Mouse (Mus musculus): ENCODE measurements around the gene Nkd2.

The Nkd2 gene

DNA sequence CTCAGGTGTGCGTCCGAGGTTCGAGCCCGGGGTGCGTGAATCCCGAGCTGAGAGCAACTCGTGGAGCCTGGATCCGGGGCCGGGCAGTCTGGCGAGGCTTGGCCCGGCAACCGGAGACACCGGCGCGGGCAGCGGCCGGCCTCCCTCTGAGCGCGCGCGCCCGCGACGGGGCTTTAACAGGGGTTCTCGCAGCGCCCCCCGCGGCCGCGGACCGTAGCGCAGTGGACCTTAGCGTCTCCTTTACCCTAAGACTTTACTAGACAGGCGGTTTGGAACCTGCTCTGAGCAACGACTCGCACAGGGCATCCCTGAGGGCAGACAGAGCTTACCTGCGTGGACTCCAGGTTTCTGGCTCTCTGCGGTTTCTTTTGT is at the start of gene Nkd2:
Gene Nkd2, minus strand, starts transcription at position 167 of the 372 bp plus-strand sequence.
- CTCF ChIA-PET, result no interaction called here

DNA sequence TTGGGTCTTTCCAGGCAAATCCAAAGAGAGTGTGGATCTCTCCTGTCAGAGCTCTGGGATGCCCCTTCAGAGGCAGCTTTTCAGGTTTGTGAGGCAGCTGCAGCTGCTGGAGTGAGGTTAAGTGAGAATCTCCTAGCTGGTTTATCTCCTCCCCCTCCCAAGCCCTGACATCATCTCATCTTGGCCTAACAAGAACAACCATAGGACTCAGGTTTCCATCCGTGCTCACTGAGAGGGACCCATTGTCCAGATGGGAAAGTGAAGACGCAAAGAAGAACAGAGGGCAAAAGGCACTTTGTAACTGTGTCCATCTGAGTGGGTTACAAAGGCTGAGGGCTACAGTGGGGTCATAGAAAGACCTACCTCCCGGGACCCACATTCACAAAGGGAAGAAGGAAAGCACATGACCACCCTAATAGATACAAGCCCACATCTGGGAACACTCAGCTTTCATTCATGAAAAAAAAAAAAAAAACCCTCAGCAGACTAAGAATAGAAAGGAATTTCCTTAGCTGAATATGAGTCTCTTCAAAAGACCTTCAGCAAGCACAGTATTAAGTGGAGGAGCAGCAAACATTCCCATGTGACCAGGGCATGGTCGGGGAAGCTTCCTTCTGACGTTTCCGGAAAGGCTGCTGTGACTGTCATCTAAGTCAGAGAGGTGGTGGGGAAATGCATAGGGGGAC is 45.2 kb upstream of the Nkd2 start:
- CTCF ChIA-PET, result no interaction called here

DNA sequence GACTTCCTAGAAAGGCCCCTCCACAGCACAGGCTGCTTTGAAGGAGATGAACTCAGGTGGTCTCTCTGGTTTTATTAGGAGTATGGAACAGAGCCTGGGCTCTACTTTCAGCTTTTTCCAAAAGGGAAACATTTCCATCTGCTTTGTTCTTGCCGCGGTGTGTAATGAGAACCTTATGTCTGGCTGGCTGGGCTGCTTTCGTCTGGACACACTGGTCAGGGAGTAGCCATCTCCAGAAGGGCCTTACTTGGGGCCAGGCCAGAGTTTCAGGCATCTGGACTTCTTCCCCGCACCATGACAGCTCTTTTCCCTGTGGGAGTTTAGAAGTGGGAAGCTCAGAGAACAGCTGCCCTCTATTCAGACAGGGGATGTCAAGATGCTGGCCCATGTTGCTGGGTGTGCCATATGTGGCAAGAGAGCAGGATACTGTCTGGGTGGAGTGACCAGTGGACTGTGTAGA is 40.0 kb upstream of the Nkd2 start:
- CTCF ChIA-PET, result no interaction called here

DNA sequence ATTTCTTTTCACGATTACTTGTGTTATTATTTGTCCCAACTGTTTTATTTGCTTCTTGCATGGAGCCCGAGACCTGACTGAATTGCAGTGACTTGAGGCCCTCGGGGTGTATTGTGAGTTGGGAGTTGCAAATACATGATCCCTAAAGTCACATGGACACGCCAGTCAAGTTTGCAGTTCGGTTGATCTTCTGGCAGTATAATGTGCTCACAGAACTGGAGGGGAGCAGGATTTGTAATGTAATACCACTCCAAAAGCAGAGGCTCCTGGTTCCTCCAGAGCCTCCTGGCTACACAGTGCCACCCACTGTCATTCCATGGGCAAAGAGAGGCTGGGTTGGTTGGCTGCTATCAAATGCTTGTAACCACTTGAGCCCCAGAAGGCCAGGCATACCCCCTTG is 39.2 kb upstream of the Nkd2 start:
- CTCF ChIA-PET, result no interaction called here

DNA sequence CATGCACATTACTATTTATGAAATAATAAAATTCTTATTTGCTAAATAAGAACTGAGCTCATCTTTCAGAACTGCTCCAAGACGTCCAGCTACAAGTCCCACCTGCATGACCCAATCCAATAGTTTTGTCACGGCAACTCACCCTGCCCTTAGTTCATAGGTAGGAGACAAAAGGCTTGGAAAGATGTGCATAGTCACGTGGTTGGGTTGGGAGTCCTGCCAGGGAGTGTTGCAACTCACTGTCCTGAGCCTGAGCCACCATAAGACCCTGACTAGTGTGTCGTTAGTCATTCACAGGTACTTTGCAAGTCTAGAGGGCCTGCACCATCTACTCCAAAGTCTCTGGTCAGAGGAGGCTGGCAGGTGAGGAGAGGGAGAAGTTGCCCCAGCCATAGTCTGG is 38.6 kb upstream of the Nkd2 start:
- CTCF ChIA-PET, result no interaction called here

DNA sequence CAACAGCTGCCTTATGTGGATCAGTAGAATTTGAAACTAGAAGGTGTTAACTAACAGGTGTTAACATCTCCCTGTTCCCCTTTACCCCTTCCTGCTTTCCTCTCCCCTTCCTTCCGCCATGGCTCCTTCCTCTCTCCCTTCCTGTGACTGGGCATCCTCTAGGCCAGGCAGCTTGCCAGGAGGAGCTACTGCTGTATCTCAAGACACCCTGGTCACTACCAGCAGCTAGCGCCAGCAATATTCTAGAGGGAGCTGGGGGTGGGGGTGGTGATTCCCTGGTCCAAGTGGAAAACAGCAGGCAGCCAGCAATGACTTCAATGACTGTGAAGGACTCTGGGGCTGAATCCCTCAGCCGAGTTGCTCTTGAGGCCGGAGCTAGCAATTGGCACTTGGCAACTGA is 38.2 kb upstream of the Nkd2 start:
- CTCF ChIA-PET, result no interaction called here

DNA sequence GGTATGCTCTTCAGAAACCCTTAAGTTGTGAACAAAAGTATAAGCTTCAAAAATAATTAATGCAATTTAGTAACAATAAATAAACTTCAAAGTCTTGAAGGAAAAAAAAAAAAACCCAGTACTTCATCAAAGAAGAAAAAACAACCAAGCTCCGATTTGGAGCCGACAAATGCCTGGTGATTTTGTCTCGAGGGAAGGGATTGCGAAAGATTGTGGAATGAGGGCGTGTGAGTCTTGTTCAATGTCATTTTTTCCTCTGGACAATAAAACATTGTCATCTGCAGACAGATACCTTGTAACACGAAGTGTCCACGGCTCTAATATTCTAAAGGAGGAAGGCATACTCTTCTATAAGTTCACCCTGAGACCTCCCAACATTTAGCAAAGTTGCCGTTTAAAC is 33.9 kb upstream of the Nkd2 start:
- CTCF ChIA-PET, result no interaction called here

DNA sequence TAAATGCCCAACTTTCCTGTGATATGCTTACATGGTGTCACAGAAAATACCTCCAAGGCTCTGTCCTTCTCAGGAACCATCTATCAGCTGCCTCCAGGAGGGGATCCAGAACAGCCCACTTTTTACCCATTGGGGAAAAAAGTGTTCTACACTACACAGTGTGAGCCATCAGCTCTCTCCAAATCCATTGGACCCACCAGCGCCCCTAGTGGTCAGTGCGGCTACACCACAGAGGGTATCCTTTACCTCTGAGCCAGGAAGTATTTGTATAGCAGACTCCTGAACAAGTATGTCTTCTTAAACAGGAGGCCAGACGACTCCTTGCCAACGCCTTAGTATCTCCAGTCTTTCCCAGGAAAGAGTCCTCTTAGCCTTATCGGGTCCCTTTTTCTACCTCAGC is 32.4 kb upstream of the Nkd2 start:
- CTCF ChIA-PET, result no interaction called here

DNA sequence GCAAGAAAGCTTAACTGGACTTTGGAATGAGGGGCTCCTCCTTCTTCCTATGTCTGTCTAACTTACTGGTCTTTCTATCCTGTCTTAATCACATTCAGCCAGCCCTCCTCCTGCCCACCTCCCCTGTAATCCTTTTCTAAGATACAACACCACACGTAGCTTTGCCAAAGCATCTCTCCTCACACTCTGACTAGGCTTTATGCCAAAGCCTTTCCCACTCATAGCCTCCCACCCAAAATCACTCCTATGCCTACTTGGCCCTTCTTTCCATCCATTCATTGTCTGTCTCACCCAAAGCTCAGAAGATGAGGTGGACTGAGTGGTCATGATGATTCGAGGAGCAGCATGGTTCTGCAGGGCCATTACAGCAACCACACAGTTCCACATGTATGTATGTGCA is 24.7 kb upstream of the Nkd2 start:
- CTCF ChIA-PET, result no interaction called here

DNA sequence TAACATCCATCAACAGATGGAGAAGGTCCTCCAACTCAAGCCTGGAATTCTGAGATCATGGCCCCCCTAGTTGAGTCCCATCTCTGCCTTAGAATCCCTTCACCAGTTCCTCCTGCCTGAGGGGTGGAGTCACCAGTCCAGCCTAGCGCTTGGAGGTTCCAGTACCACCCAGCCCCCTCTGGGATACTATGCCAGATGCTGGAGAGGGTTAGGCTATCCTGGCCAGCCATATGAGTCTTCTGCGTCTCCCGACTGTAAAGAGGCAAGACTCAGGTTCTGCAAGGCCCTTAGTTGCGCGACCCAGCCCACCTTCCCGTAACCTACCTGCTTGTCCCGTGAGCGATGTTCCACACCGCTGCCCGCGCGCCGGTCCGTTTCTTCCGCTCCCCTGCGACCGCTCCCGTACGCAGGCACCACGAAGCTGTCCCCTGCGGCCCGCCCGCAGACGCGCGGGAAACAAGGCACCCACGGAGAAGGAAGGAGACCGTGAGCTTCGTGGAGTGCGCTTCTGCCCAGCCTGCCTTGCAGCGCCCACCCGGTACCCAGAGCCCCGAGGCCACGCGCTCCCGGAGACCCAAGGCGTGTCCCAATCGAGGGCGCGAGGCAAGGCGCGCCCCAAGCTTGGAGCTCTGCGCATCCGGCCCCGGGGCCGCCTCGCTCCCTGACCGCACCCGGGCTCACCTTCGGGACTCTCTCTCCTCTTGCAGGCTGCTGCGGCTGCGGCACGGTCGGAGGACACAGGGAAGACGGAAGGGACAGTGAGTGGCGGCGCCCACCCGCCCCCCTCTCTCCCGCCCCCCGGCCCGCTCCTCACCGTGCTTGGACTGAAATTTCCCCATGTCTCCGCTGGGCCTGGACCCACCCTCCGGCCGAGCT is 604 bp downstream of the Nkd2 start:
- CTCF ChIA-PET, result interaction anchor here (0.7 kb wide), 1 partner anchor 168 kb away, joined by 4 read pairs; no protein-coding TSS in a partner anchor

DNA sequence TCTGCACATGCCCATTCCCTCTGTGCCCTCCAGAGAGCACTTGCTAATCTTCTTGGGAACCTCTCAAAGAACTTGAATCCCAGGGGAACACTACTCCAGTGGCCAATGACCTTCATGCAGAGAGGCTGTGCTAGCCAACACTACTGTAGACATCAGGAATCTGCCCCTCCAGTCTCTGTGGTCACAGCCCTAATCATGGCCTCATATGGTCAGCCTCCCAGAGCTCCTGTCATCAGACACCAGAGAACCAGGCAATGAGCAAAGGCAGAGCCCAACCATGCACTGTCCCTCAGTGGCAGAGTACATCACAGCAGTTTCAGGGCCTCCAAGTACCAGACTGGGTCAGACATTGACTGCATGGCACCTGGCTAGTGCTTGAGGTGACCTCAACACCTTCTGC is 4.7 kb downstream of the Nkd2 start:
- CTCF ChIA-PET, result no interaction called here

DNA sequence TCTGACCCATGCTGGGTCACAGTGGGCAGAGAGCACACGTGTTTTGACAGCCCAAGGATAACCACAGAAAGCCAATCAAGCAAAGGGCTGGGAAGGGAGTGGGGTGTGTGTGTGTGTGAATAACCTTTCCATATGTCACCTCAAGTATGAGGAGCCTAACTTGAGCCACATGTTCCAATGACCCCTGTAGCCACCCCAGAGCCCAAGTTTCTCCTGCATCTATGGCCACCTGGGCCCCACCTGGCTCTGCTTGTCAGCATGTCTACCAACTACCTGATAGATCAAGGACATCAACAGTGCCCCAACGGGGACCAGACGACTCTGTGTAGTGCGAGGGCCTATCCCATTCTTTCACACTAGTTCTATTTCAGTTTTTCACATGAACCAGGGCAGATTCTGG is 7.7 kb downstream of the Nkd2 start:
- CTCF ChIA-PET, result no interaction called here

DNA sequence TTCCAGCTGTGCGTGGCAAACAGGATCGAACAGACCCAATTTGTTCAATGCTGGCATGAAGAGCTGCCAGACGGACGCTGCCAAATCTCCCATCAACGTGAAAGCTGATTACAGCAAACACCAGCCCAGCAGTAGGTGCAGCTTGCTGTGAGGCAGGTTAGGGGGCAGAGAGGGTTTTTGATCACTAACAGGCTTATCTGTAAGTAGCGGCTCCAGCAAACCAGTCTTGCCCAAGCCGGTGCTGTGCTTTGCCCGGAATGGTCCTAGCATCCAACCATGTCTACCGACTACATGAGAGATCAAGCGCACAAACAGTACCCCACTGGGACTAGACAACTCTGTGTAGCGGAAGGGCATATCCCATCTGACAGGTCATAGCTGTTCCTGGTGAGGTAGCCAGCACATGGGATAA is 8.3 kb downstream of the Nkd2 start:
- CTCF ChIA-PET, result no interaction called here

DNA sequence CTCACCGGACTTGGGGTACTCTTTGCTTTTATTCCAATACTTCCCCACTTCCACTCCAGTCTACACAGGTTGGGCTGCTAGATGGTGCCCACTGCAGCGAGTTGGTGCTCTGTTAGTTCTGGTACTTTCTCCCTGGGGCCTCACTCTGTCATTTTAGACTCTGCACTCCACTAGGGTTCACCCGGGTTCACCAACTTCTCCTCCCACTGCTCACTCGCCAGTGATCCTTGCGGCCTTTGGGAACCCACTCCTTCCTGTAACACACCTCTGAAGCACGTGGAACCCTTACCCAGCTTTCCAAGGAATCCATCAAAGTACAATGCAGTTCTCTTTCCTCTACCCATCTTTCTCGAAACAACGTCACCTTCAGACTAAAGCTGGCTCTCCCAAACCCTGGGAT is 9.7 kb downstream of the Nkd2 start:
- CTCF ChIA-PET, result no interaction called here

DNA sequence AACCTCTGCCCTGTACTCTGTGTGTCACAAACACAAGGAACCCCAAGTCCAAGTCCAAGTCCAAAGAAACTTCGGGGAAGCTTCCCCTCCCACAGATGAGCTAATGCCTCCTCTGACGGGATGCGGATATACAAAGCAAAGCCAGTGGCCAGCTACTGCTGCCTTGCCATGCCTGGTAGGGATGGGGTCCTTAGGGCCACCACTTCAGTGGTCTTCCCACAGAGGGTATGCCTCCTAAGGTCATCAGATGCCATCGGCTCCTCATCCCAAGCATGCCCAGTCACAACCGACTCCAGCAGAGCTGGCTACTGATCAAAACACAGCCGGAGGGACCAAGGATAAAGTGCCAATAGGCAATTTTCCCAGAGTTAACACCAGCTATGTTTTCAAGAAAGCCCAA is 10.9 kb downstream of the Nkd2 start:
- CTCF ChIA-PET, result no interaction called here

DNA sequence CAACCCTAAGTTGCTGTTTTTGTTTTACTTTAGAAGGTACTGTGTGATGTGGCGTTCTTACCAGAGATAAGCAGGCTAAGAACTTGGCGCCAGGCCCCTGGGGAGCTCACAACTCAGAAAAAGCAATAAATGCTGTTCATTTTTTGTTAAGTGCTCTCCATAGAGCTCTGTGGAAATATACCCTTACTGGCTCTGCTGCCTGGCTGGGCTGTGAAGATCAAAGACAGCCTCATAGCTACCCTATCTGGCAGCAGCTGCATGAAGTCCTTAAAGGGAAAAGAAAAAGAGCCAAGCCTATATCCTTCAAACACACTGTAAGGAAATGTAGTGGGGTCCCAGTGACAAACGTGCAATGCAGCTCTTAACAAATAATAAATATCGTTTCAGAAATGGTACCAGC is 11.6 kb downstream of the Nkd2 start:
- CTCF ChIA-PET, result no interaction called here

DNA sequence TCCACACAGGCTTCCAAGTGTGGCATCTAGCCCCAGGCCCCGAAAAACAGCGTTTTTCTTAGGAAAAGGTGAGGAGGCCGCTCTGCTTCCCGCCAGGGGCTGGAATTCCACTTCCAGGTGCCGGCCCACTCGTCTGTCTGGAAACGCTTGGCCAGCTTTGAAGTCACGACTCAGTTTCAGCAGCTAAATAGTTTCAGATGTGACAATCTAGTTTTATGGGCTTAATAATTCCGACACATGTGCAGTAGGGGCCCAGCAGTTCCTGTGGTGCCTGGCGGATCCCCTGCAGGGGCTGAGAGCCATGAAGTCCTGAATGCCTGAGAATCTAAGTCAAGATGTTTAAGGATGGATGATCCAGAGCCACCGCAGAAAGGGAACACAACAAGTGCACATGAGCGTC is 13.6 kb downstream of the Nkd2 start:
- CTCF ChIA-PET, result interaction anchor here (0.7 kb wide), 1 partner anchor 12 kb away, joined by 3 read pairs; no protein-coding TSS in a partner anchor

DNA sequence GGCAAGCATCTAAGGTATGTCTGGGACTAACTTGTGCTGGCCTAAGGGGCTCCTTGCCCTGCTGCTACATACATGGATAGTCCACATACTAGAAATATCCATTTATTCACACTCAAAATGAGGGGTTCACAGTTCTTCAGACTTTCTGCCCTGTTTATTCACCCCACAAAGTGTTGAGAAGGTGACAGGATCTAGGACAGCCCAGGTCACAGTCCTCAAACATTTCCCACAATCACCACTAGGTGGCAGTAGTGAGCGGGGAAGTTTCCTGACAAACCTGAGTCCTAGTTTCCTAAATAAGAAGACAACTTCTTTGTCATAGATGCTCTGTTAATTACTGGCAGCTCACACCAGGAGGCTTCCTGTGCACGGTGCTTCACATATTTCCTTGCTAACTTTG is 15.9 kb downstream of the Nkd2 start:
- CTCF ChIA-PET, result no interaction called here

DNA sequence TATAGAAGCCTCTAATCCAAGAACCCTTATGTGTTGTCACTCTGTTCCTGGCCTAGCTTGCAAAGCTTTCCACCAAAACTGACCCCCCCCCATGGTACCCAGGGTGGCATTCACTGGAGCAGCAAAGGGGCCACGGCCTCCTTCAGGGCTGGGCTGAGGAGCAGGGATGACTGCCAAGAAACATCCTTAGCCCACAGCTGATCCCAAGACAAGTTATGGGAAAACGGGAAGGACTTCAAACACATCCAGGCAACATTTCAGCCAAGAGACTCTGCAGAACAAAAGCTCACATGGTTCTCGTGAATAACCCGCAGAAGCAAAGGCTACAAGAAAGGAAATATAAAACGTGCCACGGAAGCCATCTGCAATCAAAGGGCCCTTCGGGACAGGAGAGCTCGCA is 20.2 kb downstream of the Nkd2 start:
- CTCF ChIA-PET, result no interaction called here

DNA sequence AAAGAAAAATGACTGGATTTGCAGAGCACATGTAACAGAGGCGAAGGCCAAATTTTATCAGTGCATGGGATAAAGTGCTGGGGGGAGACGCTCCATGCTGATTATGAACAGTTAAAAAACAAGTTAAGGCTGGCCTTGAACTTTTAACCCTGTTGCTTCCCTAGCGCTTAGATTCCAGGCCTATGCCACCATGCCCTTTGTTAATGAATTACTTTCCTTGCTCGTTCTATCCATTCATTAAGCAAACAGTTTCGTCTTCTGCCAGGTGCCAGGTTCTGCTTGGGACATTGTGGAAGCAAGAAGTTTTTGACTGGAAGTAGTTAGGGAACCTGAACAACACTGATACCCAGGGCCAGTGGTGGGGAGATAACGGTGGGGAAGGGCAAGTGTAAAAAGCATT is 23.7 kb downstream of the Nkd2 start:
- CTCF ChIA-PET, result no interaction called here

DNA sequence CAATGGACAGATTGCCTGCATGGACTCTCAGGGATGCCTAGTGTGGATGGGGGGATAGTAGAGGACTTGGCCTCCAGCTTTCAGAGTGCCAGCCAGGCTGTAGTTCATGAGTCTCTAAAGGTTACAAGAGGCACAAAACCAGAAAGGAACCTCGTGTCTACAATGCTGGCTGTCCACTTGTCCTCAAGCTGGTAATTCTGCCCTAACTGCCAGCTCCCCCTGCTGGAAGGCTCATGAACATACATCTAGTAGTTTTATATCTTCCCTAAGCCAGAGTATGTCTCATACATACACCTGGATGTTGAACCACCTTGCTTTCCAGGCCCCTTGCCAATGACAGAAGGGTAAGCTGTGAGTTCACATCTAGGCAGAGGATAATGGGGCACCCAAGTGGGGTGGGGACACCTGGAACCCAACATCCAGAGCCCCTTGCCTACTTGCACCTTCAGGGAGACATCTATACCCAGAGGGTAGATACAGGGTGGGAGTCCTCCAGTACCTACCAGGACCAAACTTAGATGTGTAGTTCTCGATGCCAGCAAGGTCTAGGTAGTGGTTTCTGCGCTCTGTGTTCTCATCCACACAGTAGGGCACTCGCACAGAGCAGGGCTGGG is 25.1 kb downstream of the Nkd2 start:
- CTCF ChIA-PET, result interaction anchor here (0.7 to 1.4 kb wide), 3 partner anchors 104 to 176 kb away, joined by 3 to 7 read pairs (median 3); no protein-coding TSS in a partner anchor

DNA sequence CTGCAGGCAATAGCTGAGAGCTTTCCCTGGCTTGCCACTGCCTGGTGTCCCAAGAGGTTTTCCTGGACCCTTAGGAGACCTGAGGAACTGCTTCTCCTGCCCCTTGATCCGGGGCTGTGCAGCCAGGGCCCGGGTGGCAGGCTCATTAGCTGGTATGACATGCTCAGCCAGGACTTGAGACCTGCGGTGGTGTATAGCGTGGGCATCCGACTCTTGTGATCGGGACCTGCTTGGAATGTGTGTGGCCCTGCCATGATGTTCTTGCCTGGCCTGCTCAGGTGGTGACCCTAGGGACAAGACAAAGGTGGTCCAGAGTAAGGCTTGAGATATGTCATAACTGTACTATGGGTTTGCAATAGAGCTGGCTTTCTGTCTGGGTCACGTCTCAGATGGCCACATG is 26.2 kb downstream of the Nkd2 start:
- CTCF ChIA-PET, result interaction anchor here (1.0 to 1.4 kb wide), 2 partner anchors 103 to 118 kb away, joined by 3 to 7 read pairs; no protein-coding TSS in a partner anchor

DNA sequence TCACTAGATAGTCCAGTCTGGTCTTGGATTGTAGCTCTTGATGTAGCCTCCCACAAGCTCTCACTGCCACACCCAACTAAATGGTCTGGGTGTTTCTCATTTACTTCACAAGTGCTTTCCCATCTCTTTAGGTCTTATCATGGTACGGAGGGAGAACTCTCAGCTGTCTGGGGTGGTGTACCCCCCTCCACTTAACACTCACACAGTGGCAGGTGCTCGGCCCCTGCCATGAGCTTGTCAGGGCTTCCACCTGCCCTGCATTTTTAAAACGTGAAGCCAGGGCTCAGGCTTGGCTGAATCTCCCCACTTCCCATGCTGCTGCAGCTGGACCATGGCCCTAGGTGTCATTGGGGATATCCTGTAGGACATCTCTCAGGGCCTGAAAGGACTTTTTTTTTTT is 28.5 kb downstream of the Nkd2 start:
- CTCF ChIA-PET, result interaction anchor here (0.6 kb wide), 1 partner anchor 77 kb away, joined by 5 read pairs; no protein-coding TSS in a partner anchor

Measured in spleen, embryonic (tissue).